Mouse (Mus musculus) intestine, embryonic 16.5 days (tissue): ENCODE results near the gene Ell. TPM values are rescaled to one million over a fixed set of nuclear protein-coding genes. Genes with fewer than 3 reads are reported as not detected.

Experiments used
- ATAC-seq: fragments of 200-750 bp; cut with Nextera tagmentation; 2 replicates; pipeline ENCODE4 v1.8.0; 2017; ENCODE audit warnings: moderate TSS enrichment, moderate library complexity
- H3K27ac ChIP-seq: fragments of 300-500 bp; sonication (generic); 2 replicates; pipeline ENCODE4 v1.5.1; 2014; ENCODE audit warnings: mild to moderate bottlenecking, low read length
- H3K27me3 ChIP-seq: fragments of 300-500 bp; sonication (generic); replicated peaks from 2 replicates; pipeline ENCODE4 v1.6.1; 2014; ENCODE audit warnings: low read length, control low read depth, mixed read lengths; ENCODE audit not compliant: control insufficient read depth, insufficient read depth
- H3K36me3 ChIP-seq: fragments of 300-500 bp; sonication (generic); 2 replicates; pipeline ENCODE4 v1.6.1; 2014; ENCODE audit warnings: low read length, control low read depth; ENCODE audit not compliant: control insufficient read depth, insufficient read depth
- H3K4me1 ChIP-seq: fragments of 300-500 bp; sonication (generic); 2 replicates; pipeline ENCODE4 v1.6.1; 2014; ENCODE audit warnings: low read length, control low read depth, mixed read lengths; ENCODE audit not compliant: control insufficient read depth, insufficient read depth
- H3K4me2 ChIP-seq: fragments of 300-500 bp; sonication (generic); 2 replicates; pipeline ENCODE4 v1.6.1; 2014; ENCODE audit warnings: low read depth, low read length, control low read depth
- H3K4me3 ChIP-seq: fragments of 300-500 bp; sonication (generic); 2 replicates; pipeline ENCODE4 v1.5.1; 2014; ENCODE audit warnings: mild to moderate bottlenecking, low read length
- H3K9ac ChIP-seq: fragments of 300-500 bp; sonication (generic); 2 replicates; pipeline ENCODE4 v1.6.1; 2014; ENCODE audit warnings: low read depth, low read length
- H3K9me3 ChIP-seq: fragments of 300-500 bp; sonication (generic); 2 replicates; pipeline ENCODE4 v1.6.1; 2016; ENCODE audit warnings: low read length, control low read depth; ENCODE audit not compliant: control insufficient read depth
- WGBS: fragments of 180-500 bp; shearing (Covaris S2); extraction: QIAGEN DNeasy Blood & Tissue Kit; methylation state at CpG from one replicate; pipeline ENCODE4 v1.1.7; 2014; 5-methylcytosine and 5-hydroxymethylcytosine counted together
- polyA plus RNA-seq: library from polyadenylated mRNA; unstranded; fragments of >200 nt; fragmentation: Nextera tagmentation; extraction: Ambion mirVana; gene quantifications from 2 replicates; pipeline ENCODE4 v1.2.1, GENCODE M21; 2015

Gene Ell
- polyA plus RNA-seq, 1 experiment from 2014 or later, result 16.6 TPM

DNA sequence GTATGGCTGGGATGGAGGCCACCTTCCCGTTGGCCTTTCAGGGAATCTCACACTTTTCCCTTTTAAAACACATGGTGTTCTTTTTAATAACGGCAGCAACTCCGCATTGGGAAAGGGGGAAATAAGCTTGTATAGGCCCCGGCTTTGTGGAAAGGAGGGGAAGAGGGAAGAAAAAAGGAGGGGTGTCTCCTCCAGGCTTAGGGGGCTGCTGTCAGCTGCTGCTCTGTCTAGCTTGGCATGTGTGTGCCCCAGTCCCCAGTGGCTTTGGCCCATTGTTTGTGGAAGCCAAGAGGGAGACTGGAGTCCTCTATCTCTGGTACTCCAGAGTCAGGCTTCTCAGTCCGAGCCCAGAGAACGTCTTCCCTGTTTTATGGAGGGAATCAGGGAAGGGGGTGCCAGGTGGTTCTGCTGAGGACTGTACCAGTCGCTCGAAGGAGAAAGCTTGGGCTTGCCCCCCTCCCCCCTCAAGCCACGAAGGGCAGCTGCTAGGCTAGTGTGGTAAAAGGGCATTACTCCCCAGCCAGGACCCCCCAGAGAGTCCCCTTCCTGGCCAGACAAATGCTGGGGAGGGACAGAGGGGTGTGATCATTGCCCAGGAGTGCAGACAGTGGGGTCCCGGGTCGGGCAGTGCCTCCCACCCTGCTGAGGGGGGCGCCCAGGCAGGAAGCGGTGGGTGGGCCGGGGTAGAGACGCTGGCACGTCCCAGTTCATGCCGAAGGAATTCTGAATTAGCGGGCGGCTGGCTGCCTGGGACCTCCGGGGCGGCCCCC lies 44.1 kb upstream of the Ell start:
- no peak overlapping the region for H3K27ac ChIP-seq
- H3K27me3 ChIP-seq, result peaks cover 94% of the 10 kb centered on the region
- no peak overlapping the region for H3K4me3 ChIP-seq
- no peak overlapping the region for H3K9ac ChIP-seq
- peaks cover 20% of the 10 kb centered on the region for H3K4me1 ChIP-seq
- H3K9me3 ChIP-seq, result no peaks in the 10 kb centered on the region
- 7% methylated on average over 21 of the region's 21 CpGs for WGBS
- H3K36me3 ChIP-seq, result no peaks in the 10 kb centered on the region
- no peak for ATAC-seq
- no peak overlapping the region for H3K4me2 ChIP-seq

GRCm38 (mm10) chr8:70495771-70496062 lies 43.5 kb upstream of the Ell start:
- Histone ChIP-seq H3K4me2 (no peak overlapping the region), H3K27ac (no peak overlapping the region), H3K9ac (no peak overlapping the region), H3K4me1 (peaks cover 25% of the 10 kb centered on the region), H3K36me3 (no peaks in the 10 kb centered on the region), H3K9me3 (no peaks in the 10 kb centered on the region), H3K27me3 (peaks cover 93% of the 10 kb centered on the region), H3K4me3 (no peak overlapping the region)
- ATAC-seq, result no peak
- 11% methylated on average over 12 of the region's 12 CpGs for WGBS

- Histone ChIP-seq H3K4me1 (peaks cover 26% of the 10 kb centered on the region), H3K9me3 (no peaks in the 10 kb centered on the region), H3K9ac (no peak overlapping the region), H3K27ac (no peak overlapping the region), H3K36me3 (no peaks in the 10 kb centered on the region), H3K4me2 (peak overlapping the region; percentile 41), H3K27me3 (peaks cover 70% of the 10 kb centered on the region), H3K4me3 (peak overlapping the region; percentile 30)
- WGBS, result 9% methylated on average over 39 of the region's 39 CpGs
- peak; percentile 26 for ATAC-seq
These were observed 38.6 kb upstream of the Ell start for GRCm38 (mm10) chr8:70500386-70501301.

GRCm38 (mm10) chr8:70501820-70502529 lies 37.3 kb upstream of the Ell start:
- ATAC-seq, result no peak
- Histone ChIP-seq H3K27me3 (peaks cover 57% of the 10 kb centered on the region), H3K9ac (peak overlapping the region; percentile 15; the same call in 1 of the 2 replicates), H3K4me3 (no peak overlapping the region), H3K4me1 (peaks cover 32% of the 10 kb centered on the region), H3K27ac (no peak overlapping the region), H3K36me3 (no peaks in the 10 kb centered on the region), H3K4me2 (peak overlapping the region; percentile 28; the same call in 1 of the 2 replicates), H3K9me3 (no peaks in the 10 kb centered on the region)
- WGBS, result 16% methylated on average over 23 of the region's 23 CpGs

DNA sequence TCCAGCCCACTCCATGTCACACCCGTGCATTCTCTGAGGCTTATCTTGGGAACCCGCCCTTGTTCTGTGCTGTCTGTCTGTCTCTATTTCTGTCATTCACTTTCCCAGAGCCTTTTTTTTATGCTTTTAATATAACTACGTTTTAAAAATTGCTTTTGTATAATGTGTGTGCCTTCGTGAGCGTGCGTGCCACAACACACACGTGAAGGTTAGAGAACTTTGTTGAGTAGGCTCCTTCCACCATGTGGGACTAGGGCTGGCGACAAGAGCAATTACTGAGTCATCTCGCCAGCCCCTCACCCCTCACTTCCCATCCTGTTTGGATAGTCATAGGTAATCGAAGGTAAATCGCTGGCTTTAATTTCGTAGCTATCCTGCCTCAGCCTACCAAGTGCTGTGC lies 36.7 kb upstream of the Ell start:
- 34% methylated on average over 12 of the region's 12 CpGs for WGBS
- H3K9me3 ChIP-seq, result no peaks in the 10 kb centered on the region
- peaks cover 51% of the 10 kb centered on the region for H3K27me3 ChIP-seq
- H3K4me2 ChIP-seq, result peak overlapping the region; percentile 28; the same call in 1 of the 2 replicates
- H3K36me3 ChIP-seq, result peaks cover 1% of the 10 kb centered on the region; the same call in 1 of the 2 replicates
- no peak overlapping the region for H3K27ac ChIP-seq
- ATAC-seq, result no peak
- H3K4me1 ChIP-seq, result peaks cover 32% of the 10 kb centered on the region
- peak overlapping the region; percentile 15; the same call in 1 of the 2 replicates for H3K9ac ChIP-seq
- H3K4me3 ChIP-seq, result no peak overlapping the region

DNA sequence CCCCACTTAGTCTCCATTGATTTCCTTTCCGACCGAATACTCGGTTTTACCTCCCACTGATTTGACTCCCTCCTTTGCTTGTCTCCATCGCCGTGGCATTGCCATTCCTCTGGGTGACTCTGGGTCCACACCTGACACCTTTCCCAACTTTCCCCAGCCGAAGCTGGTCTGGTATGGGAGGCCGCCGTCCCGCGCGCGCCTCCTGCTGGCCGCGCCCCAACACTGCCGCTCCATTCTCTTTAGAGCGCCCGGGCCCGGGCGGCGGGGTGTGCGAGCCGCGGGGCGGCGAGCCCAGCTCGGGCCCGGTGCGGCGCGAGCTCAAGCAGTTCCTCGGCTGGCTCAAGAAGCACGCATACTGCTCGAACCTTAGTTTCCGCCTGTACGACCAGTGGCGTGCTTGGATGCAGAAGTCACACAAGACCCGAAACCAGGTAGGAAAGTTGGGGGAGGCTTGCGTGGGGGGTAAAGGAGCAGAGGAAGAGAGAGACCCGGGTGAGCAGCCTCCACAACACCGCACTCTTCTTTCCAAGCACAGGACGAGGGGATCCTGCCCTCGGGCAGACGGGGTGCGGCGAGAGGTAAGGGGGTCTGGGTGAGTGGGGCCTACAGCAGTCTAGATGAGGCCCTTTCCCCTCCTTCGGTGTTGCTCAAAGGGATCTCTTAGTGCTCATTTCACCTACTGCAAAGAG lies 36.1 kb upstream of the Ell start:
- H3K9ac ChIP-seq, result 0 out of 2 replicates have a peak overlapping the region, but pooled peaks have one; percentile 2
- no peaks in the 10 kb centered on the region for H3K9me3 ChIP-seq
- H3K36me3 ChIP-seq, result peaks cover 7% of the 10 kb centered on the region
- ATAC-seq, result peak; percentile 9; the same call in 1 of the 2 replicates
- WGBS, result 16% methylated on average over 46 of the region's 46 CpGs
- peaks cover 32% of the 10 kb centered on the region for H3K4me1 ChIP-seq
- no peak overlapping the region for H3K27ac ChIP-seq
- H3K4me2 ChIP-seq, result no peak overlapping the region
- H3K4me3 ChIP-seq, result no peak overlapping the region
- peaks cover 46% of the 10 kb centered on the region for H3K27me3 ChIP-seq

GRCm38 (mm10) chr8:70504291-70504716 lies 35.0 kb upstream of the Ell start:
- WGBS, result 63% methylated on average over 16 of the region's 16 CpGs
- Histone ChIP-seq H3K4me3 (no peak overlapping the region), H3K9ac (no peak overlapping the region), H3K27me3 (peaks cover 35% of the 10 kb centered on the region), H3K4me1 (peaks cover 42% of the 10 kb centered on the region), H3K4me2 (no peak overlapping the region), H3K9me3 (no peaks in the 10 kb centered on the region), H3K27ac (no peak overlapping the region), H3K36me3 (peaks cover 7% of the 10 kb centered on the region)
- no peak for ATAC-seq

DNA sequence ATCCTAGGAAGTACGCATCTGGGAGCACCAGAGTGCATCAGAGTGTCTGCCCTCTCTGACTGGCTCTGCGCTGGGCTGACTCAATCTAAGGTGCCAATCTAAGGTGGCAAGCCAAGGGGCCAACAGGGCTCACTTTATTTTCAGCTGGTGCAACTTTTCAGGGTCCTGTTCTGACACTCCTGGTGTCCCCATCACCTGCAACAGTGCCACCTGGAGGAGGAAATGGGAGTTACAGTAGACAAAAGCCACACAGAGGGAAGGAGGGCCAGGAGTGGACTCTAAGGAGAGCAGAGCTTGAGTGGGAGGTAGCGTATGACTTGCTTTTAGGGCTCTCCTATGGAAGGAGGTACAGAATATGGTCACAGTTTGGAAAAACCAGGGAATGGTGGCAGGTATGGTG lies 34.4 kb upstream of the Ell start:
- peaks cover 33% of the 10 kb centered on the region for H3K27me3 ChIP-seq
- no peaks in the 10 kb centered on the region for H3K9me3 ChIP-seq
- ATAC-seq, result no peak
- peaks cover 7% of the 10 kb centered on the region for H3K36me3 ChIP-seq
- WGBS, result 83% methylated on average over 3 of the region's 3 CpGs
- peaks cover 42% of the 10 kb centered on the region for H3K4me1 ChIP-seq
- H3K27ac ChIP-seq, result no peak overlapping the region
- no peak overlapping the region for H3K4me2 ChIP-seq
- H3K9ac ChIP-seq, result no peak overlapping the region
- no peak overlapping the region for H3K4me3 ChIP-seq
